Mouse (Mus musculus): ENCODE measurements at regions not wholly inside any gene's neighbourhood (a gene's known extent, or its start where the extent isn't known, plus 50 kb on each side); places are given as distances from the start of the nearest gene placed in this dataset.
A peak's percentile ranks its signal among the peaks of the same experiment; 100 is the strongest.

GRCm38 (mm10) chr1:45575131-45575530 is 72.0 kb upstream of the Col5a2 start:
- Histone ChIP-seq H3K27ac (ENCODE audit: insufficient read depth, low read length) (no peak overlapping the region), H3K9ac (ENCODE audit: low read depth, poor library complexity, severe bottlenecking) (no peak overlapping the region), H3K4me1 (ENCODE audit: control insufficient read depth, insufficient read depth, low read length) (no peaks in the 10 kb centered on the region), H3K9me3 (replicated peaks; ENCODE audit: control insufficient read depth, insufficient read depth, low read length, poor library complexity, severe bottlenecking) (peaks cover 24% of the 10 kb centered on the region), H3K4me3 (ENCODE audit: low read depth, low read length) (no peak overlapping the region), H3K27me3 (ENCODE audit: control insufficient read depth, insufficient read depth, low read length, poor library complexity, severe bottlenecking) (no peaks in the 10 kb centered on the region), H3K36me3 (ENCODE audit: control insufficient read depth, insufficient read depth, low read length, poor library complexity, severe bottlenecking) (no peaks in the 10 kb centered on the region)
- TF ChIP-seq EP300 (IDR thresholded peaks at IDR 0.05; ENCODE audit: insufficient read depth, low read depth, low read length) (peak; percentile 77), CTCF (IDR thresholded peaks at IDR 0.05; ENCODE audit: low read depth, low read length) (no peak)

DNA sequence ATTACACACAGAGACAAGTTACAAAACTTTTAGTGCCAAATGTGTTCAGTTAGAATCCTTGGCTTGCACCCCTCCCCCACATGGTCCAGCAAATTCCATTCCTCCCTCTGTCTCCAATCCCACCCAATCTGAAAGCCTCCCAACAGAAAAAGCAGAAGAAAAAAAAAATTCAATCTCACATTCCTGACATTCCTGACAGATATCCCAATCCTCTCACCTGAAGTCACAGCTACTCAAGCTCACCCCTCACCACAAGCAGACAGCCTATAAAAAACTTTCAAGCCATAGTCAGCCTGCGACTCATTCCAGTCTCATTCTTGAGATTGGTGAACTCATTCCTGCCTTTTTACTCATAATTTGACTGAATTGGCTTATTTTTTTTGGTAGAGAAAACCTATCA is 77.4 kb upstream of the Col5a2 start:
- TF ChIP-seq CTCF (IDR thresholded peaks at IDR 0.05; ENCODE audit: low read depth, low read length) (no peak), POLR2A (IDR thresholded peaks at IDR 0.05; ENCODE audit: insufficient read depth, low read length) (no peak), EP300 (IDR thresholded peaks at IDR 0.05; ENCODE audit: insufficient read depth, low read depth, low read length) (no peak)
- Histone ChIP-seq H3K9ac (ENCODE audit: low read depth, poor library complexity, severe bottlenecking) (no peak overlapping the region), H3K4me3 (ENCODE audit: low read depth, low read length) (no peak overlapping the region), H3K27me3 (ENCODE audit: control insufficient read depth, insufficient read depth, low read length, poor library complexity, severe bottlenecking) (no peaks in the 10 kb centered on the region), H3K36me3 (ENCODE audit: control insufficient read depth, insufficient read depth, low read length, poor library complexity, severe bottlenecking) (no peaks in the 10 kb centered on the region), H3K27ac (ENCODE audit: insufficient read depth, low read length) (no peak overlapping the region), H3K9me3 (replicated peaks; ENCODE audit: control insufficient read depth, insufficient read depth, low read length, poor library complexity, severe bottlenecking) (peaks cover 19% of the 10 kb centered on the region), H3K4me1 (ENCODE audit: control insufficient read depth, insufficient read depth, low read length) (no peaks in the 10 kb centered on the region)

- H3K36me3 ChIP-seq (ENCODE audit: control insufficient read depth, insufficient read depth, low read length, poor library complexity, severe bottlenecking) = no peaks in the 10 kb centered on the region
- TF ChIP-seq POLR2A (IDR thresholded peaks at IDR 0.05; ENCODE audit: insufficient read depth, low read length) (no peak), CTCF (IDR thresholded peaks at IDR 0.05; ENCODE audit: low read depth, low read length) (no peak)
These were observed 84.4 kb upstream of the Col5a2 start for GRCm38 (mm10) chr1:45587351-45588025.

DNA sequence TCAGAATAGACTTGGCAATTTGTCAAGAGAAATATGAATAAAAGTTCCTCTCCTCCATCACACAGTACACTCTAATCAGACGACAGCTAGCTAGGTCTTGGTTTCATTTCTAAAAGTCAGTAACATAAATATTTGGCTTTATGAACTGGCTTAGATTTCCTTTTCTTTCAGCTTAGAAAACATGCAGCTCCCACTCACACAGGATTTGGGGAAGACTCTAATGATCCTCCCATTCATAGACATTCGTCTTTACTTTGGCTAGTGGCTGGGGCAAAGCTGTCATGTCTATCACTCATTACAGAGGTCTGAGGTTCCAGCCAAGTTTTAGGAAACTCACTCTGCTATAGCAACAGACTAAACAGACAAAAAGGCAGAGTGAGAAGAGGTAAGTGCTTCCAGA is 94.2 kb upstream of the Col5a2 start:
- Histone ChIP-seq H3K27ac (ENCODE audit: insufficient read depth, low read length) (no peak overlapping the region), H3K9ac (ENCODE audit: low read depth, poor library complexity, severe bottlenecking) (no peak overlapping the region), H3K9me3 (replicated peaks; ENCODE audit: control insufficient read depth, insufficient read depth, low read length, poor library complexity, severe bottlenecking) (peaks cover 7% of the 10 kb centered on the region), H3K36me3 (ENCODE audit: control insufficient read depth, insufficient read depth, low read length, poor library complexity, severe bottlenecking) (no peaks in the 10 kb centered on the region), H3K4me1 (ENCODE audit: control insufficient read depth, insufficient read depth, low read length) (no peaks in the 10 kb centered on the region), H3K27me3 (ENCODE audit: control insufficient read depth, insufficient read depth, low read length, poor library complexity, severe bottlenecking) (no peaks in the 10 kb centered on the region), H3K4me3 (ENCODE audit: low read depth, low read length) (no peak overlapping the region)
- TF ChIP-seq CTCF (IDR thresholded peaks at IDR 0.05; ENCODE audit: low read depth, low read length) = no peak
- no peak for TF ChIP-seq EP300 (IDR thresholded peaks at IDR 0.05; ENCODE audit: insufficient read depth, low read depth, low read length)
- TF ChIP-seq POLR2A (IDR thresholded peaks at IDR 0.05; ENCODE audit: insufficient read depth, low read length) = no peak

More at GRCm38 (mm10) chr1:45587351-45588025, 84.4 kb upstream of the Col5a2 start:
- no peak overlapping the region for H3K27ac ChIP-seq (ENCODE audit: insufficient read depth, low read length)
- no peak overlapping the region for H3K9ac ChIP-seq (ENCODE audit: low read depth, poor library complexity, severe bottlenecking)
- no peaks in the 10 kb centered on the region for H3K9me3 ChIP-seq (replicated peaks; ENCODE audit: control insufficient read depth, insufficient read depth, low read length, poor library complexity, severe bottlenecking)
- no peak overlapping the region for H3K4me3 ChIP-seq (ENCODE audit: low read depth, low read length)
- H3K4me1 ChIP-seq (ENCODE audit: control insufficient read depth, insufficient read depth, low read length) = no peaks in the 10 kb centered on the region
- no peaks in the 10 kb centered on the region for H3K27me3 ChIP-seq (ENCODE audit: control insufficient read depth, insufficient read depth, low read length, poor library complexity, severe bottlenecking)

DNA sequence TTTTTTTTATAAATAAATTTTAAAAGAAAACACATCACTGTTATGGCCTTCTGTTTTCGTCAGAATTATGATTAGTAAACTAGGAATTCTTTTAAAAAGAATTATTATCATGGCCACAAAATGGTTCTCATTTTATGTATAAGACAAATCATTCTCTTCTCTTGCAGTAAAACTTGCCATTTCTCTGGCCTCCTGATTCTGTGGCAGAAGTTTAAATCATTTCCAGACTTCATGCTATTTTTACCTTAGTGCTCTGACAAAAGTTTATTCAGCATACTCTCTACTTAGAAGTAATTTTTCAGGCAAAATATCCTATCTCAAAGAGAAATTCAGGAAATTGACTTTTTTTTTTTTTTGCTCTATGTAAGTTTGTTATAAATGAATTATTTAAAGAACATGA is 96.3 kb upstream of the Col5a2 start:
- Histone ChIP-seq H3K9me3 (replicated peaks; ENCODE audit: control insufficient read depth, insufficient read depth, low read length, poor library complexity, severe bottlenecking) (peaks cover 3% of the 10 kb centered on the region), H3K36me3 (ENCODE audit: control insufficient read depth, insufficient read depth, low read length, poor library complexity, severe bottlenecking) (no peaks in the 10 kb centered on the region), H3K4me3 (ENCODE audit: low read depth, low read length) (no peak overlapping the region), H3K9ac (ENCODE audit: low read depth, poor library complexity, severe bottlenecking) (no peak overlapping the region), H3K27ac (ENCODE audit: insufficient read depth, low read length) (no peak overlapping the region), H3K4me1 (ENCODE audit: control insufficient read depth, insufficient read depth, low read length) (no peaks in the 10 kb centered on the region), H3K27me3 (ENCODE audit: control insufficient read depth, insufficient read depth, low read length, poor library complexity, severe bottlenecking) (no peaks in the 10 kb centered on the region)
- no peak for TF ChIP-seq CTCF (IDR thresholded peaks at IDR 0.05; ENCODE audit: low read depth, low read length)
- no peak for TF ChIP-seq POLR2A (IDR thresholded peaks at IDR 0.05; ENCODE audit: insufficient read depth, low read length)
- TF ChIP-seq EP300 (IDR thresholded peaks at IDR 0.05; ENCODE audit: insufficient read depth, low read depth, low read length) = no peak

- no peak overlapping the region for H3K4me3 ChIP-seq (ENCODE audit: low read depth, low read length)
- no peak overlapping the region for H3K27ac ChIP-seq (ENCODE audit: insufficient read depth, low read length)
- H3K36me3 ChIP-seq (ENCODE audit: control insufficient read depth, insufficient read depth, low read length, poor library complexity, severe bottlenecking) = no peaks in the 10 kb centered on the region
- no peak overlapping the region for H3K9ac ChIP-seq (ENCODE audit: low read depth, poor library complexity, severe bottlenecking)
- no peaks in the 10 kb centered on the region for H3K4me1 ChIP-seq (ENCODE audit: control insufficient read depth, insufficient read depth, low read length)
- TF ChIP-seq POLR2A (IDR thresholded peaks at IDR 0.05; ENCODE audit: insufficient read depth, low read length) = no peak
- no peak for TF ChIP-seq EP300 (IDR thresholded peaks at IDR 0.05; ENCODE audit: insufficient read depth, low read depth, low read length)
- no peak for TF ChIP-seq CTCF (IDR thresholded peaks at IDR 0.05; ENCODE audit: low read depth, low read length)
- H3K9me3 ChIP-seq (replicated peaks; ENCODE audit: control insufficient read depth, insufficient read depth, low read length, poor library complexity, severe bottlenecking) = no peaks in the 10 kb centered on the region
- no peaks in the 10 kb centered on the region for H3K27me3 ChIP-seq (ENCODE audit: control insufficient read depth, insufficient read depth, low read length, poor library complexity, severe bottlenecking)
These were observed 96.9 kb upstream of the Col5a2 start for GRCm38 (mm10) chr1:45600011-45600410.
